Mouse (Mus musculus) lung, postnatal 10 days (tissue): Measurements from ENCODE around the gene Slc22a5.

Experiments used
- DNase-seq: peaks from one replicate; pipeline ENCODE4 v3.0.0; 2021

Gene Slc22a5

GRCm38 (mm10) chr11:53839147-53839546 lies 52.3 kb downstream of the Slc22a5 start:
- DNase-seq: no peak

- no peak for DNase-seq
Observed at GRCm38 (mm10) chr11:53837731-53838130, 53.7 kb downstream of the Slc22a5 start.

- DNase-seq: no peak
Observed at GRCm38 (mm10) chr11:53835379-53836010, 56.0 kb downstream of the Slc22a5 start.

GRCm38 (mm10) chr11:53825409-53825808 lies 66.1 kb downstream of the Slc22a5 start:
- no peak for DNase-seq

- no peak for DNase-seq
Observed at GRCm38 (mm10) chr11:53821945-53822338, 69.5 kb downstream of the Slc22a5 start.

GRCm38 (mm10) chr11:53821230-53821944 lies 70.1 kb downstream of the Slc22a5 start:
- peak; percentile 39 for DNase-seq

- DNase-seq: no peak
Observed at GRCm38 (mm10) chr11:53820516-53821170, 70.8 kb downstream of the Slc22a5 start.

GRCm38 (mm10) chr11:53819511-53819910 lies 71.9 kb downstream of the Slc22a5 start:
- DNase-seq: no peak

GRCm38 (mm10) chr11:53818794-53819193 lies 72.7 kb downstream of the Slc22a5 start:
- peak; percentile 69 for DNase-seq

GRCm38 (mm10) chr11:53816841-53817375 lies 74.6 kb downstream of the Slc22a5 start:
- no peak for DNase-seq

- DNase-seq: no peak
Observed at GRCm38 (mm10) chr11:53814810-53815209, 76.7 kb downstream of the Slc22a5 start.
